Mouse (Mus musculus) B cell, adult 2 months (primary cell): ENCODE results near the gene Grid2.

Experiments
- DNase-seq, 2 experiments: peaks; one replicate each; pipeline ENCODE4 v3.0.0; 2022

Gene Grid2

DNA sequence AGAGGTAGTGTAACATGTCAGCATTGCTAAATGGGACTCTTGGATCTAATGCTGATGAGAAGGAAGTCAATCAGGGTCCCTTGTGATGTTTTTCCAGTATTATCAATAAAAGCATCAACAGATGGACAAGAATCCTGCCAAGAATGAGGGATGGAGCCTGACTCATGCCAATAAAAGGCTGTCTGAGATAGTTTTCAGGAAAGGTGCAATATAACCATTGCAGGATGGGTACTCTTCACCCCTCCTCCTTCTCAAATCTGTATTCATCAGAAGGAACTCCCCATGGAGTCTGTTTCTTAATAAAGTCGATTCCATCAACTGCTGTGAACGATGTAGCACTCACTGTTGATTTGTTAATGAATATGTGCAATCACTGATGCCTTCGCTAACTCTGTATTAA lies 403.7 kb downstream of the Grid2 start:
- no peak for DNase-seq

- DNase-seq, result no peak
Observed at GRCm38 (mm10) chr6:63685689-63686088, 430.0 kb downstream of the Grid2 start.

GRCm38 (mm10) chr6:63701684-63702083 lies 446.0 kb downstream of the Grid2 start:
- no peak for DNase-seq

- no peak for DNase-seq
Observed at GRCm38 (mm10) chr6:63733740-63734139, 478.1 kb downstream of the Grid2 start.

DNA sequence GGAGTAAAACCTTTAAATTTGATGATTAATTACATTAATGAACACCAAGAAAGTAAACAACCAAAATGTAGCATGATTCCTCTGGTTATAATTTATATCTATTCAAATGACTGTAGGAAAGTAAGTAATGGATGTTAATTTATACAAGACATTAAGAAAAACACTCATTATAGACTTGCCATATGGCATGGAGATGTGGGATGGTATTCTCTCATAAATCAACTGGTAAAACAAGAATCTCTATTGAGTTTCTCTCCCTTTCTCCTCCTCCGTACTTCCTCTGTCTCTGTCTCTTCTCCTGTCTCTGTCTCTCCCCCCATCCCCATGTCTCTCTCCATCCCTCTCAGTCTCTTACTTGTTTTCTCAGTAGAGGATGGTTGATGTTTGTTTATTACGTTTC lies 506.9 kb downstream of the Grid2 start:
- DNase-seq, result no peak

DNA sequence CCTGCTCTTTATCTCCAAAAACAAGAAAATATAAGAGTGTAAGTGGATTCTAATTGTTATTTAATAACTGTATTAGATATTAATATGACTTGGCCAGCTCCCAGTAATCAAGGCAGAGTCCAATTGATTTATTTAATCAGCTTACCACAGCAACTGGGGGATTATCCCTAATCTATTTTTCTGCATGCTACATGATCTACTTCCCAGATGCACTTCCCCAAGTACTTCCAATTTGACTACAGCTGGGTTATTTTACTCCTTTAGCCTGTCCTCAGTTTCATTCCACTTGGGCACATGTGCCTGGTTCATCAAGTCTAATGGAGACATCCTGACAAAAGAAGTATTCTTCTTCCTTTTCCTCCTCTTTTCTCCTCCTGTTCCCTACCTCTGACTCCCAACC lies 539.0 kb downstream of the Grid2 start:
- no peak for DNase-seq

DNA sequence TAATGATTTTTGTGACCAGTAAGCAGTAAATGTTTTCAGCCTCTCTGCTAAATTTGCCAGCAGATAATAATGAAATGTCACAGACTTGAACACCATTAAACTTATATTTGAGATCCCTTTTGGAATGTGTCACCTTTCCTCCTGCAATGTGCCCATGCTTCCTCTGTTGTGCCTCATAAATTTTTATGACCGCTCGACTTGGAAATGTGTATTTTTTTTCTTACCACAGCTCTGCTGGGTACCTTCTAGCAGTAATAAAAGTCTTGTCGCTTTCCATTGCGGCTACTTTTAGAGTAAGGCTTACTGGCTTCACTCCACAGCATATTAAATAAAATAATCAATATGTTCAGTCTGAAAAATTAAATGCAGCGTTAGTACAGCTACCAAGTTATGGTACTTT lies 564.6 kb downstream of the Grid2 start:
- no peak for DNase-seq

GRCm38 (mm10) chr6:63862628-63863027 lies 607.0 kb downstream of the Grid2 start:
- DNase-seq, result no peak

- DNase-seq, result no peak
Observed at GRCm38 (mm10) chr6:63877088-63877764, 621.5 kb downstream of the Grid2 start.

DNA sequence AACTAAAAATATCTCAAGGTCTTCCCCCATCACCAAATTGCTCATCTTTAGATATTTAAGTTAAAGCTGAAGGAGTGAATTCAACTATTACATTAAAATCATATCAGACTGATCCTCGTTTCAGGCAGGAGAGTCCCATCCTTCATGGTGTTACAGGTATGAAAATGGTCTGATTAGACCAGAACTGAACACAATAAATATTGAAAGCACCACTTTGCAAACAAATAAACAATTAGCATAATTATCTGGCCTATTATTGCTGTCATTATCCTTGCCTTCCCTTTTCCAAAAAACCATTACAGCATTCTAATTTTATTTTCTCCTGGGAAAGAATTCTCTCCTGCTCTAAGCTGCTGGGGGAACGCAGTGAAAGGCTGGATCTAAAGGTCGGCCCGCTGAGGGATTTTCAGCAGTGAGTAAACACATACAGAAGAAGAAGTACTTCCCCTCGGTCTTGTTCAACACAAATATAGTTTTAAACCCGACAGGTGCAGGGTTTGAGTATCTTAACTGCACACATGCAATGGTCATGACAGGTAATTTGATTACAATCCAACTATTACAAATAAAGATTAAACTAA lies 622.2 kb downstream of the Grid2 start:
- DNase-seq, result no peak

GRCm38 (mm10) chr6:63894714-63895113 lies 639.0 kb downstream of the Grid2 start:
- no peak for DNase-seq

- DNase-seq, result no peak
Observed at GRCm38 (mm10) chr6:63898171-63898570, 642.5 kb downstream of the Grid2 start.

- no peak for DNase-seq
Observed at GRCm38 (mm10) chr6:63917035-63917570, 661.4 kb downstream of the Grid2 start.

DNA sequence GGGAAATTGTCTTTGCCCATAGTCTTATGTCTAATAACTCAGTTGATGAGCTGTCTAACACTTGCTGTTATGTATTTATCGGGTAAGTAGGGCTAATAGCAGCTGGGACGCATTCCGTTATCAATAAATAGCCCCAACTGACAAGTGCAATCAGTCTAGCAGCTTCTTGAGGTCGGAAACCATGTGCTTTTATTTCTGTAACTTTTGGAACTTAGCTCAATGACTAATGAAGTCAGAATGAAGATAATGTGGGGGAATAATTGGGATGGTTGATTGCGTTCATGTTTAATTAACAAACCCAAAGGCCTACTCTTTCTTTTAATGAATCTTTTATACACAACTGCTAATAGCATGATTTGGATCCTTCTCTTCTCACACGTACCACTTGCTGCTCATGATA lies 666.3 kb downstream of the Grid2 start:
- no peak for DNase-seq

- no peak for DNase-seq
Observed at GRCm38 (mm10) chr6:63931201-63931600, 675.5 kb downstream of the Grid2 start.

GRCm38 (mm10) chr6:63946721-63947120 lies 691.0 kb downstream of the Grid2 start:
- no peak for DNase-seq

GRCm38 (mm10) chr6:63963789-63964188 lies 708.1 kb downstream of the Grid2 start:
- DNase-seq, result no peak

- DNase-seq, result no peak
Observed at GRCm38 (mm10) chr6:63964269-63964668, 708.6 kb downstream of the Grid2 start.

GRCm38 (mm10) chr6:63964735-63965134 lies 709.1 kb downstream of the Grid2 start:
- DNase-seq, result no peak

- no peak for DNase-seq
Observed at GRCm38 (mm10) chr6:64046084-64046483, 790.4 kb downstream of the Grid2 start.

GRCm38 (mm10) chr6:64046732-64047131 lies 791.1 kb downstream of the Grid2 start:
- DNase-seq, result no peak

DNA sequence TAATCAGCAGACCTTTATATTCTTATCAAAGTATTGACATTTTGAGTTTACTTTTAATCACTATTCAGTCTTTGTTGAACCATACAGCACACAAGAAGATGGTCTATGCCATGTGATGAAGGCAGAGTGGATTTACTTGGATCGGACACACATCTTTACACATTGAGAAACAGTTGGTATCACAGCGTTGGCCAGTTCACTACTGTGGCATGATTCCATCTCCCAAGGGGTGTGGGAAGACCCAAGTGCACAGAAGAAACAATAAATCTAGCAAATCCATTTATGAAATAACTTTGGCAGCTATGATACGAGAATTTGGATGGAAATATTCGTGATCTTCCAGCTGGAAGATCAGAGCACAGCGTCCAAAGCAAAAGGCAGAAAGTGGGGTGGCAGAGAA lies 792.3 kb downstream of the Grid2 start:
- no peak for DNase-seq

GRCm38 (mm10) chr6:64063858-64064257 lies 808.2 kb downstream of the Grid2 start:
- no peak for DNase-seq

DNA sequence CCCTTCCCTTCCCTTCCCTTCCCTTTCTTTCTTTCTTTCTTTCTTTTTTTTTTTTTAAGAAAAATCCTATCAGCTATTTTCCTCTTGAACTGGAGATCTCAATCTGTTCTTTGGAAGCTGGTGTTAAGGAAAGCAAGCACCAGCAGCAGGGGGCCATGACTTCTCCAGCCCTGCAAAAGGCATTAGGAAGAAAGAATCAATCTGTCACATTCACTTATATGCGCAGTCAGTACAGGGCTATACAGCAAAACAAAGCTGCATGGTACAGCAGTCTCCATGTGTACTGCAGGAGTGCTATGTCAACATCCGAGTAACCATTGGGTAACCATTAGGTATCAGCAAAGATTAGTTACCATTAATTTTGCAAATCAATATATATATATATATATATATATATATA lies 809.0 kb downstream of the Grid2 start:
- DNase-seq, result no peak

GRCm38 (mm10) chr6:64073406-64073805 lies 817.7 kb downstream of the Grid2 start:
- no peak for DNase-seq
